Mouse (Mus musculus) embryonic stem cell, embryonic (primary cell): ENCODE results near the gene Pelo.

Experiments
- CTCF ChIA-PET, 4 experiments: fragments of 300-600 bp in 2 of 4; fragments of 350-600 bp in 2 of 4; sonication (Branson Sonifier 250); formaldehyde crosslinking; loops; one replicate each; lab custom pipeline; 2022; ENCODE audit warnings: inconsistent platforms in 2 of 4; lab: Charles Lee
- POLR2A ChIA-PET, 4 experiments: fragments of 300-600 bp in 2 of 4; fragments of 350-600 bp in 2 of 4; sonication (Branson Sonifier 250); formaldehyde crosslinking; loops; one replicate each; lab custom pipeline; 2022; ENCODE audit warnings: antibody characterized with exemption in 4 of 4, inconsistent platforms in 1 of 4; lab: Charles Lee

Pelo gene

GRCm38 (mm10) chr13:115100381-115101177 is 10.6 kb upstream of the Pelo start:
- CTCF ChIA-PET, result interaction anchor here in 1 of 4 experiments (0.6 kb wide), 1 partner anchor 16 kb away, joined by 3 read pairs; no protein-coding TSS in a partner anchor
- POLR2A ChIA-PET, result interaction anchor here in 1 of 4 experiments (0.7 to 1.6 kb wide), 4 partner anchors 10 to 109 kb away, joined by 3 to 7 read pairs (median 4); partner anchors contain the start of gene Pelo

- ChIA-PET POLR2A (interaction anchor here in 2 of 4 experiments (0.6 to 1.1 kb wide), 2 partner anchors 14 to 19 kb away, joined by 3 to 4 read pairs; no protein-coding TSS in a partner anchor), CTCF (interaction anchor here in 1 of 4 experiments (0.6 kb wide), 1 partner anchor 13 kb away, joined by 3 read pairs; no protein-coding TSS in a partner anchor)
Observed at GRCm38 (mm10) chr13:115099381-115099780, 9.4 kb upstream of the Pelo start.

DNA sequence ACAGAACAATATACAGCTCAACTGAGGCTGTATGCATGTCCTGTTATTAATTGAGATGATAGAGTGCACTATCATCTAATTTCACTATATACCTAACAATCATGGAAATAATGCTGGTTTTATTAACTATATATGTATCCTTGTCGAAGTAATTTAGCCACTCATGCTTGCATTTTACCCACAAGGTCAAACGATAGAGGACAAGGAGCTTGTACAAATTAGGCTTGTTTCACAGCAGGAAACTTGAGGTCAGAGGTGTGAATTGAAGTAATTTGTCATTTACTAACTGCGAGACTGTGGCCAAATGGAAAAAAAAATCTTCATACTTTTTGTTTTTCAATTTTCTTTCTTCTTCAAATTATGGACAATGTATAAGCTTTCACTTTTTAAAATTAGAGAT is 8.2 kb upstream of the Pelo start:
- ChIA-PET CTCF (no interaction called here), POLR2A (interaction anchor here in 1 of 4 experiments (0.6 kb wide), 1 partner anchor 10 kb away, joined by 3 read pairs; no protein-coding TSS in a partner anchor)

DNA sequence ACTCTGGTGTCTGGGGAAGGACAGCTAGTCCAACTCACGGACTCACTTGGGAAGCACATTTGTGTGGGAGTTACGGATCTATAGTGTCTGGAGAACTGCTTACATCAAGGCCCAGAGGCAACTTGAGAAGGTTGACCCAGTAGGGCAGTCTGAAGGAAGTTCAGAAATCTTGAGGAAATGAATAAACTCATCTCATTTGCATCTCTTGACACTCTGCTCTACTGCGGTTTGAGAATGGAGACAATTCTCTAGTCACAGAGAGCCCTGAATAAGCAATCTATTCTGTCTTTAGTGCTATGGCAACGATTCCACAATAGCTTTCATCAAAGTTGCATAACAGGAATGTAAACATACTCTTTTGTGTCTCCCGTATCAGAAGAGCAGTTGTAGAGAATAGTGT is 7.0 kb upstream of the Pelo start:
- CTCF ChIA-PET, result no interaction called here
- POLR2A ChIA-PET, result interaction anchor here in 1 of 4 experiments (0.6 kb wide), 1 partner anchor 109 kb away, joined by 5 read pairs; no protein-coding TSS in a partner anchor

- POLR2A ChIA-PET, result no interaction called here
- CTCF ChIA-PET, result no interaction called here
Observed at GRCm38 (mm10) chr13:115096216-115096615, 6.2 kb upstream of the Pelo start.

- POLR2A ChIA-PET, result no interaction called here
- CTCF ChIA-PET, result no interaction called here
Observed at GRCm38 (mm10) chr13:115095392-115095791, 5.4 kb upstream of the Pelo start.

DNA sequence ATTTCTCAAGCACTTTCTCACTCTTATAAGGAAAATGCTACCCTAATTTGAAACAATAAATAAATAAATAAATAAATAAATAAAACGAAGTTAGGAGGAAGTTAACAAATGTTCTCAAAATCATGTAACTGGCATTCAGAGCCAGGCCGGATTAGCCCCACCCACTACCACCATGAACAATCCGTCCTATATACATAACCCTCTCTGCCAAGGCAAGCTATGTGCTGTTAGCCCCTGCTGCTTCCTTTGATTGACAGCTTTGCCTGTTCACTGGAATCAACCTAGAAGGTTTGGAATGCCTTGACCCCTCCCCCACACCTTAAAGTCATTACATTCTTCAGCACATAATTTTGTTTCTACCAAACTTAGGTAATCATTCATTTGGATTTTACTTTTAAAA is 1.5 kb upstream of the Pelo start:
- CTCF ChIA-PET, result no interaction called here
- POLR2A ChIA-PET, result no interaction called here

DNA sequence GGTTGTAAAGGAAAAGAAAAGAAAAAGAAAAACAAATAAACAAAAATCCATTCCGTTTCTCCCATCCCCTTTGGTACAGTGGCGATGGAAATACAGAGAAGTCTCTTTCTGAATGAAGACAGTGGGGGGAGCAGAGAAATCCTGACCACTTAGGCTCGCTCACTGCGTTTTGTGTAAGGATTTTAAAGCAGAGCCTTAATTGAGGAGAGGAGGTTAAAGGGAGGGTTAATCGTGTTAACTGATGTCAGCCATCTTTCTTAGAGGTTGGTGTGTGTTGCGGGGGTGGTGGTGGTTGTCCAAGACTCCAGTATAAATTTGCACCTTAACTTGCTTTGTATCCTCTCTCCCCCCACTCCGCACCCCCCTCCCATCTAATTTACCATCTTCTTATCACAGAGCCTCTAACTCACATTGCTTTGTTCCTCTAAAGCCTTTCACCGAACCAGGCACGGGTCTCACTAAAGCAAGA is 1.0 kb upstream of the Pelo start:
- POLR2A ChIA-PET, result interaction anchor here in 2 of 4 experiments (1.2 to 2.0 kb wide), 4 partner anchors 10 to 796 kb away, joined by 3 to 7 read pairs (median 4); no protein-coding TSS in a partner anchor
- CTCF ChIA-PET, result no interaction called here

- ChIA-PET POLR2A (interaction anchor here in 2 of 4 experiments (0.6 to 2.0 kb wide), 8 partner anchors 11 to 836 kb away, joined by 3 to 7 read pairs (median 3); no protein-coding TSS in a partner anchor), CTCF (no interaction called here)
Observed at GRCm38 (mm10) chr13:115089395-115090025, 476 bp downstream of the Pelo start.

DNA sequence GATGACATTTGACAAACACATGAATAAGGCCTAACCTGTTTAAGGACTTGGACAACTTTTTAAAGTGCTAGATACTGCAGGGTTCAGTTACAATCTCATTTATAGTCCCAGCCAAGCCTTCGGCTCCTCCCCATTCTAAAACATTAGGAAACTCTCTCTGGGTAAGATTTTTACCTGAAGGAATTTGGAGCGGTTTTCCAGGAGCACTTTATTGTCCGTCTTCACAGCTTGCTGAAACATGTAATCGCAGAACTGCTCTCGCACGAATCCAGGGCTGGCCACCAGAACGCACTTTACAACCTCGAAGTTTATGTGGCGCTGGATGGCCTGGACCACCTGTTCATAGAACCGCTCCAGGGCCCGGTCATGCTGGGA is 979 bp downstream of the Pelo start:
- CTCF ChIA-PET, result no interaction called here
- POLR2A ChIA-PET, result no interaction called here

DNA sequence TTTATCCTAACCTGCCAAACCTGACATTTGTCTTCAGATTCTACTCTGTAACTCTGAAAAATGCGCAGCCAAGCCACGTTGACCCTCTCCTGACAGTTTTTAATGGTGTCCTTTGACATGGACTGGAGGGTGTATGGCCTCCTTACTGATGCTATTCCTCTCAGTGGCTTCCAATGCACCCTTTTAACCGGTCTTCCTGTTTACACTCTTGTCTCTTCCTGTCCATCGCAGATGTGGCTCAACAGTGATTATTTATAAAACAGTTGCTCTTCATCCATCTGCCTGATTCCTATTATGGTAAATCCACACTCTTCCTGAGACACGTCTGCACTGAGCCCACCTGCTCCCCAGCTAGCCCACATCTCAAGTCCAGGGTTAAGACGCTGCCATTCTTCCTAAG is 4.0 kb downstream of the Pelo start:
- CTCF ChIA-PET, result interaction anchor here in 1 of 4 experiments (0.6 kb wide), 1 partner anchor 105 kb away, joined by 9 read pairs; no protein-coding TSS in a partner anchor

GRCm38 (mm10) chr13:115082339-115082738 is 7.6 kb downstream of the Pelo start:
- ChIA-PET CTCF (no interaction called here), POLR2A (interaction anchor here in 1 of 4 experiments (1.1 kb wide), 1 partner anchor 10 kb away, joined by 3 read pairs; no protein-coding TSS in a partner anchor)

More for the DNA sequence above, 4.0 kb downstream of the Pelo start:
- POLR2A ChIA-PET, result interaction anchor here in 1 of 4 experiments (0.6 kb wide), 1 partner anchor 97 kb away, joined by 4 read pairs; no protein-coding TSS in a partner anchor

GRCm38 (mm10) chr13:115079996-115080585 is 9.9 kb downstream of the Pelo start:
- CTCF ChIA-PET, result no interaction called here

DNA sequence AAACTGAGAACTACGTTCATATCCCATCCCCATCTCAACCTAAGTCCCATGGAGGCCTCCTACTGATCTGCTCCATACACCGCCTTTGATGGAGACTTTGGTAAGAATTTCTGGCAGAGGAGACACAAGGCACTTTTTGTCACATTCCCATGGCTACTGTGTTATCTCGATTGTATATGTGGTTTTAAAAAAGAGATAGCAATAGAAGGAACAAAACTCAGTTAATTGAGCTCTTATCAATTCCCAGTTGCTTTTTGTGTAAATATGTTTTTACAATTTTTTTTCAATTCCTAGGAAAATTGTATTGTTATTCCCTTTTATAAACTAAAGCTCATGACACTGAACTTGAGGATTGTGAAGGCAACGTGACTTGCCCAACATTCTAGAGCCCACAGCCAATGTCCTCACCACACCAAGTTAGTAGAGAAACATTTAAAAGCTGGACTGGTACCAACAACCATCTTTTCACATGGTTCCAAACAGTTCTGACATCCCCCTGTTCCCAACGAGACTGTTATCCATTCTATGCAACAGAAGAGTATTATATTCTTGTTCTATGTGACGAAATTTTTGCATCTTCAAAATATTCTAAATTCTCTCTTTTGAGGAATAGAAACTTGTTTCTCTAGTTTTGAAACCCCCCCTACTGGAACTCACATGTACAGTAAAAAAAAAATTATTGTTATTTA is 10.8 kb downstream of the Pelo start:
- ChIA-PET CTCF (no interaction called here), POLR2A (no interaction called here)

More at GRCm38 (mm10) chr13:115079996-115080585, 9.9 kb downstream of the Pelo start:
- POLR2A ChIA-PET, result no interaction called here

GRCm38 (mm10) chr13:115077346-115078134 is 12.4 kb downstream of the Pelo start:
- POLR2A ChIA-PET, result interaction anchor here in 2 of 4 experiments (1.0 to 1.1 kb wide), 3 partner anchors 9 to 12 kb away, joined by 3 to 5 read pairs (median 4); partner anchors contain the start of gene Pelo (in 2 of the 2)

GRCm38 (mm10) chr13:115072386-115072785 is 17.6 kb downstream of the Pelo start:
- ChIA-PET POLR2A (no interaction called here), CTCF (interaction anchor here in 1 of 4 experiments (0.7 kb wide), 1 partner anchor 933 kb away, joined by 3 read pairs; no protein-coding TSS in a partner anchor)

More at GRCm38 (mm10) chr13:115077346-115078134, 12.4 kb downstream of the Pelo start:
- CTCF ChIA-PET, result no interaction called here

DNA sequence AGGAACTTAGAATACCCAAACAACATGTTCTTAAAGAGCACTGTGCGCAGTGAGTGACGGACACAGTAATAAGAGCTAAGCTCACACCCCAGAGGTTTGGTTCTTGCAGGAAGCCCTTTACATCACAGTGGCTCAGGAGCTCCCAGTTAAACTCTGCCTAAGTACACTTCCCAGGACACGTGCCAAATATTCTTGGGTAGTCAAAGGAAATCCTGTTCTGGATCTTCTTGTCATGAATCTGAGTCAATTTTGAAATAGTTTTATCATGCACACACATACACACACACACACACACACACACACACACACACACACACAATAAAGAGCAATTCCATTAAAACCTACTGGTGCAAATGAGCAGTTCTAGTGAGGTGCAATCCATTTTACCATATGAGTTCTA is 18.6 kb downstream of the Pelo start:
- ChIA-PET CTCF (no interaction called here), POLR2A (interaction anchor here in 1 of 4 experiments (0.6 kb wide), 1 partner anchor 1925 kb away, joined by 3 read pairs; no protein-coding TSS in a partner anchor)
